Mouse (Mus musculus) lung, adult 2 months (tissue): ENCODE measurements around the gene Ifnl2. TPM values are rescaled to one million over a fixed set of nuclear protein-coding genes. Genes with fewer than 3 reads are reported as not detected.
"Not testable (repeated sequence)": the region's sequence is repeated elsewhere in the genome, so short reads cannot be mapped to it uniquely, and the experiment has no call there.

Source experiments
- DNase-seq: peaks from one replicate; pipeline ENCODE4 v3.0.0; 2022
- H3K4me1 ChIP-seq: fragments of 200-500 bp; 2 replicates; pipeline ENCODE4 v1.6.1; 2011; ENCODE audit warnings: low read length; ENCODE audit not compliant: control insufficient read depth, insufficient read depth
- H3K4me3 ChIP-seq: fragments of 200-500 bp; replicated peaks from 2 replicates; pipeline ENCODE3; 2011; ENCODE audit warnings: low read depth, mild to moderate bottlenecking, control low read depth, low read length; ENCODE audit errors: extremely low read depth
- CTCF ChIP-seq: fragments of 200-500 bp; IDR thresholded peaks from 2 replicates; pipeline ENCODE4 v1.5.1; 2011; ENCODE audit warnings: mild to moderate bottlenecking, low read length, control low read depth; ENCODE audit not compliant: insufficient read depth
- POLR2A ChIP-seq: fragments of 200-500 bp; IDR thresholded peaks from 2 replicates; pipeline ENCODE4 v1.6.1; 2011; ENCODE audit warnings: low read depth, mild to moderate bottlenecking, control low read depth, low read length, borderline replicate concordance; ENCODE audit errors: extremely low read depth
- WGBS: fragments of 180-500 bp; shearing (Covaris S2); methylation state at CpG from one replicate; pipeline ENCODE4 v1.1.7; 2018; 5-methylcytosine and 5-hydroxymethylcytosine counted together
- polyA plus RNA-seq: library from polyadenylated mRNA; depleted of rRNA; stranded (reverse); fragments of >200 nt; gene quantifications from 2 replicates; pipeline ENCODE4 v1.2.3, GENCODE M21; 2012

The Ifnl2 gene
- polyA plus RNA-seq, 1 experiment: not detected

DNA sequence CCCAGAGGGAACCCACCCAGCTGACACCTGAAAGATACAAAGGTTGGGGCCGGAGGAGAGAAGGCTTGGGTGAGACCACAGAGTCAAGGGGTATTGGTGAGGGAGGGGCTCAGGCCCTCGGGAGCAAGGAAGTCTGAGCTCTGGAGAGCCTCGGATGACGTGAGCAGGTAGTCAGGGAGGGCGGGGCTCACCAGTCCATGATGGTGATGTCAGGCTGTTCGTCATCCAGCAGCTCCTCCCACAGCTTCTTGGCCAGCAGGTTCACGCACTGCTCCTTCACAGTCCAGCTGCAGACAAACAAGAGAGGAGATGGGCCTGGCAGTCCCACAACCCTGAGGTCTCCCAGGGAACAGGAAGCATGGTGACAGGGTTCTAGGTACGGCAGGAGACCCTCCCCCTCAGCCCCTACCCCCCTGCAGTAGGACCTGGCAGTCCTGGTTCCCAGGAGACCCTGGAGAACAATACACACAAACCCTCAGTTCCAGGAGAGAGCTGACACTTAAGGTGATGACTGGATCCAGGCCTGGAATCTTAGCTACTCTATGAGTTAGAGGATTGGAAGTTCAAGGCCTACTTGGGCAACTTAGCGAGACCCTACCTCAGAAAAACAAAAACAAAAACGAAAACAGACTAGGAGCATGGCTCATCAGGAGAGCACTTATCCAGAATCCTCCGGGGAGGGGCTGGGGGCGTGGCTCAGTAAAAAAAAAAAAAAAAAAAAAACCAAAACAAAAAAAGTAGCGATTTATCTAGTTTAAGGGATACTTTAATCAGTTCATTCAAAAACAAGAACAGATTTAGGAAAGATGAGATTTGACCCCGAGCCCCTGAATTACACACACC is 35.0 kb upstream of the Ifnl2 start:
- 31% methylated on average over 14 of the region's 14 CpGs for WGBS
- Histone ChIP-seq H3K4me3 (no peak overlapping the region), H3K4me1 (no peaks in the 10 kb centered on the region)
- no peak for DNase-seq
- no peak for TF ChIP-seq POLR2A
- no peak for TF ChIP-seq CTCF

DNA sequence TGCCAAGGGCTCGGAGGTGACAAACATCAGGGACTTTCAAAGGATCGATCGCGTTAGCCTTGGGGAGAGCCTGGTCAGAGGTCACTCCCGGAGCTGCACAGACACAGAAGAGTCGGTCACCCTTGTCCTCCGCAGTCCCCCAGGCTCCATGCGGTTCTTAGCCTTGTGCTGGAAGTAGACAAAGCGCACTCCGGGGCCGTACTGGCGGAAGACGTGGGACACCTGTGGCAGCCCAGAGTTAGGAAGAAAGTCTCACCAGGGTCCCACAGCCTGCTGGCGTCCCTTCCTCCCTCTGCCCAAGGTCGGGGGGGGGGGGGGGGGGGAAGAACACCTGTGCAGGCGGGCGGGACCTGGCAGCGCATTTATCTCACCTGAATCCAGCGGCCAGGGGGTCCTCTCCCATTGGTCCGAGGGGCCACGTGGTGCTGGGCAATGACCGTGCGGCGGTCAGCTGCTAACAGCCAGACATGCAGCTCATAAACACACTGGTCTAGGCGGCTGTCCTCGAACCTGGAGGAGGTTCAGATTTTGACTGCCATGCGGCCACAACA is 33.9 kb upstream of the Ifnl2 start:
- TF ChIP-seq CTCF (no peak), POLR2A (no peak)
- H3K4me1 ChIP-seq: no peaks in the 10 kb centered on the region
- 11% methylated on average over 26 of the region's 27 CpGs for WGBS
- no peak overlapping the region for H3K4me3 ChIP-seq
- no peak for DNase-seq

DNA sequence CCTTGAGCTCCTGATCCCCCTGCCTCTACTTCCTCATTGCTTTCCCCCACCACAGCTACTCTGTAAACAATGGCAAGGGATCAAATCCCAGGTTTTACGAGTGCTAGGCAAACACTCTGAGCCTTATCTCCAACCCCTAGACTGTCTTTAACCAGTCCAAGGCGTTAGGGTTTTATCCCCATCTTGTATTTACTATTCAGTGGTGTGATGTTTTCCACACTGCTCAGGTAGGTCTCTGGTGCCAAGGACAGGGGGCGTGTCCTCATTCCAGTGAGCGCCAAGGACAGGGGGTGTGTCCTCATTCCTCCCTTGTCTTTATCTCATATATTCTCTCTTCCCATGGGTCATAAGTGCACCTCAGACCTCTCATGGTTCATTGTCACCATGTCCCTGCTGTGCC is 30.3 kb upstream of the Ifnl2 start, which contains the start of gene Sycn:
Gene Sycn, plus strand, starts transcription at position 360 of the 400 bp plus-strand sequence.
- WGBS: 51% methylated on average over 4 of the region's 4 CpGs
- TF ChIP-seq POLR2A (no peak), CTCF (no peak)
- H3K4me3 ChIP-seq: no peak within 1 kb of the TSS
- DNase-seq: no peak
- no peaks in the 10 kb centered on the region for H3K4me1 ChIP-seq

DNA sequence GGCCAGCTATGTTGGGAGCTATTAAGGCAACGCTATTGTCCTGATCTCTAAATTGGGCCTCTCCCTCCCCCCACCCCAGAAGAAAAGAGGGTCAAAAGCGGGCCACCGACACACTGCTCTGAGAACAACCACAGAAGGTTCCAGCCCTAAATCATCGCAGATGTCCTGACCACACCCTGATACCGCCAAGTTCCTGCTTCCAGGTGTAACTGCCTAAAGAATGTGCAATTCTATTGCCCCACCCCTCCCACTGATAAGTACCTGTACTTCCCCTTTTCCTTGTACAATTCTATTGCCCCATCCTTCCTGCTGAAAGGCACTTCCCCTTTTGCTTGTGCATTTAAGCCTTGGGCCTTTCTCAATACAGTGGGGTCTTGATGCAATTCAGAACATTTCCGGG is 28.6 kb upstream of the Ifnl2 start:
- WGBS: 84% methylated on average over 6 of the region's 6 CpGs
- H3K4me3 ChIP-seq, H3K4me1 ChIP-seq, DNase-seq: not testable (repeated sequence)

DNA sequence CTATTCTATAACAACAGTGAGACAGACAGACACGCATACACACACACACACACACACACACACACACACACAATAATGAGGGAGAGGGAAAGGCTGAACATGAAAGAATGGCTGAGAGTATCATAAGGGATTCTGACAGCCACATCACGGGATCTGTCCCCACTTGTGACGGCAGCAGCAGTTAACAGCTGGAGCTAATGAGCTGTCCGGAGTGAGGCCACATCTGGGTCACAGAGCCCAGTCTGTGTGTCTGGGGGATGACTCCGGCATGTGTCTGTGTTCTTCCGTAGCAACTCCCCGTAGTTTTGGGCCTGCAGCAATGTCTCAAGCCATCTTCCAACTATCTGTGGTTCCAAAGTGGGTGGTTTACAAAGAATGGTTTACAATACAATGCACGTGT is 21.8 kb upstream of the Ifnl2 start:
- 69% methylated on average over 8 of the region's 8 CpGs for WGBS
- TF ChIP-seq CTCF (no peak), POLR2A (no peak)
- no peak overlapping the region for H3K4me3 ChIP-seq

DNA sequence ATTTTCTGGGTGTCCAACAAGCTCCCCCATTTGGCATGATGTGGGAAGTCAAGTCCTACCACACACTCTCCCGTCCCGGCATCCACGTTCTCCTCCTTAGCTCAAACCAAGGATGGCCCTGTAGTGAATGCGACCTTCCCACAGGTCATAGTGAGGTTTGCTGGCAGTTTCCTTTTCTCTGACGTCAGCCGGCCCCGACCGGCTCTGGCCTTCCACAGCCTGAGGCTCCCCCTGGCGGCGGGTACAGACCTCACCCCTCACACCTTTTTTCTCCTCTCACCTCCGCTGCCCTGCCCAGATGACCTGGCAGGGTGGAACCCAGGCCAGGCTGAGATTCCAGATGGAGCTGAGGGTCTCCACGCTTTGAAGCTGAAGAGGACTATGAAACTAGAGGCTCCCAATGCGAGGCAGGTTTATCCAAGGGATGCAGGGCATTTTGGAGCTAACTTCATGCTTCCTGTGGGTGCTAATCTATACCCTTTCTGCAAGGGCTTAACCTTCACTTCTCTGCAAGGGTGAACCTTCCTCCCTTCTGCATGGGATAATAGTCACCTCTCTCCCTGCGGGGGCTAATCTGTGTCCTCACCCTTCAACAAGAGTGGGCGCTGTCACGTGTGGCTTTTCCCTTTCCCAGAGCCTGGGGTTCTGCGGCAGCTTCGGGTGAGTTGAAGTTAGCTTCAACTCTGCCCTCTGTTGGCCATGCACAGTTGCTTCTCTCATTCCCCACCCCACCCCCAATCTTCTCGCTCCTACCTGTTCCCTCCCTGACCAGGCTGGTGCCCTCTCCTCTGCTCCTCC is 17.9 kb upstream of the Ifnl2 start:
- Histone ChIP-seq H3K4me3 (no peak overlapping the region), H3K4me1 (no peaks in the 10 kb centered on the region)
- WGBS: 5% methylated on average over 19 of the region's 19 CpGs
- peak; percentile 85 for DNase-seq
- TF ChIP-seq CTCF (peak; percentile 63), POLR2A (no peak)

More for the DNA sequence above, 21.8 kb upstream of the Ifnl2 start:
- no peaks in the 10 kb centered on the region for H3K4me1 ChIP-seq
- no peak for DNase-seq

DNA sequence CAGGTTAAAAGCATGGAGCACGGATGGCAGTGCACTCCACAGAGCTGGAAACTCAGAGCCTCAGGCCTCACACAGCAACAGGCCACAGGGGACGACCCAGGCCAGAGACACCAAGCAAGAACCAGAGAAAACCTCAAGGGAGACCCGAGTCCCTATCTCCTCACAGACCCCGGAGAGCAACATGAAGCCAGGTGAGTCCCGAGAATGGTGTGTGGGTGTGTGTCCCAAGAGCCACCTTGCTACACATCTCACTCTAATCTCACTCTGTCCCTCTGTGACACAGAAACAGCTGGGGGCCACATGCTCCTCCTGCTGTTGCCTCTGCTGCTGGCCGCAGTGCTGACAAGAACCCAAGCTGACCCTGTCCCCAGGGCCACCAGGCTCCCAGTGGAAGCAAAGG is 12.3 kb upstream of the Ifnl2 start, which contains the start of gene Ifnl3:
Gene Ifnl3, plus strand, starts transcription at position 301 of the 400 bp plus-strand sequence.
- not testable (repeated sequence) for H3K4me3 ChIP-seq
- WGBS: 69% methylated on average over 5 of the region's 6 CpGs

DNA sequence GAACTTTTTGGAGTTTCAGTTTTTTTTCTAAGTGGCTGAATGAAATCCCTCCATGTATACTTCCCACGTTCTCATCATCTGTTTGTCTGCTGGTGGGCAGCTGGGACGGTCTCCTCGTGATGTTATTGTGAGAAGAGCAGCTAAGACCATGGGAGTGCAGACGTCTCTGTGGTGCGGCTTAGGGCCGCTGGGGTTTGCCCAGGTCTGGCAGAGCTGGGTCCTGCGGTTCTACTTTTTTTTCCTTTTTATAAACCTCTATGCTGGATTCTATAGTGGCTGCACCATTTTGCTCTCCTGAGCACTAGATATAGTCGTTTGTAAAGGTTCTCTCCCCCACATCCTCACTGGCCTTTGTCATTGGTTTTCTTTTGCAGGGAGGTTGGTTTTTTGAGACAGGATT is 1.2 kb upstream of the Ifnl2 start:
- no peak for TF ChIP-seq POLR2A
- TF ChIP-seq CTCF: no peak
- no peaks in the 10 kb centered on the region for H3K4me1 ChIP-seq
- no peak overlapping the region for H3K4me3 ChIP-seq
- no peak for DNase-seq
- 68% methylated on average over 8 of the region's 8 CpGs for WGBS

More for the DNA sequence above, 12.3 kb upstream of the Ifnl2 start, which contains the start of gene Ifnl3:
- not testable (repeated sequence) for DNase-seq, H3K4me1 ChIP-seq

DNA sequence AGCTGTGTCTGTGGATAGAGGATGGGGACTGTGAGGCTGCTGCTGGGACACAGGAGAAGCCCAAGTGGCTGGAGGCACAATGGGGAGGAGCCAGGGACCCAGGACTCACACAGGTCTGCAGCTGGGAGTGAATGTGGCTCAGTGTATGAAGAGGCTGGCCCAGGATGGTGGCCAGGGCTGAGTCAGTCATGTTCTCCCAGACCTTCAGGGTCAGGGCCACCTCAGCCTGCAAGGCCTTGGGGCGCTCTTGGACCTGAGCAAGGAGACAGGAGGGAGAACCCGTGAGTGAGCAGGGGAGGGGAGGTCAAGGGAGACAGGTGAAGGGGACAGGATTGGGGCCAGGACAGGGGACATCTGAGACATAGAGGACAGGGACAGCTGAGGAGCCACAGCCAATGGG is 1.1 kb downstream of the Ifnl2 start:
- 66% methylated on average over 2 of the region's 2 CpGs for WGBS
- H3K4me1 ChIP-seq, H3K4me3 ChIP-seq, DNase-seq: not testable (repeated sequence)

DNA sequence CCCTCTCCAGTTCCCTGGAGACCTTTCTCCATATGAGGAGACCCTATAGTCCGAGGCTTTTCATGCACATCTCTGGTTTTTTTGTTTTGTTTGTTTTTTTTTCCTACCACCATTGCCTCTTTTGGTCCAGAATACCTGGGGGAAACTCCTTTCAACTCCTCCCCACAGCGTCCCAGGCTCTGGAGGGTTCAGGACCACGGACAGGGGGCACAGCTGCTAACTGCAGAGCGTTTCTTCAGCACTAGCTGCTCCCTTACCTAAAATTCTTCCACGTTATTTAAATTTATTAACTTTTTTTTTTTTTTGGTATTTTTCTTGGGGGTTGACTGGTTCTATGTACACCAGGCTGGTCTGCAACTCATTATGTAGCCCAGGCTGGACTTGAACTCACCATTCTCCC is 4.7 kb downstream of the Ifnl2 start:
- Histone ChIP-seq H3K4me1 (no peaks in the 10 kb centered on the region), H3K4me3 (no peak overlapping the region)
- no peak for DNase-seq
- TF ChIP-seq POLR2A (no peak), CTCF (no peak)
- WGBS: 9% methylated on average over 5 of the region's 5 CpGs
